Mouse (Mus musculus) CH12.LX (cell line): ENCODE data around the gene Sema7a. TPM values are rescaled to one million over a fixed set of nuclear protein-coding genes. Genes with fewer than 3 reads are reported as not detected.

Experiments used
- DNase-seq: peaks from one replicate; pipeline ENCODE4 v3.0.0-alpha.2; 2013; ENCODE audit errors: extremely low read depth
- H3K27ac ChIP-seq: 2 replicates; pipeline ENCODE4 v1.5.1; 2012; ENCODE audit warnings: low read depth, mild to moderate bottlenecking, control low read depth, moderate library complexity; ENCODE audit not compliant: insufficient read depth
- H3K27me3 ChIP-seq: replicated peaks from 2 replicates; pipeline ENCODE3; 2012; ENCODE audit warnings: inconsistent platforms
- H3K36me3 ChIP-seq, 2 experiments: replicated peaks in 1 of 2; 2 replicates each; pipeline versions ENCODE3 to v1.6.1; 2012; ENCODE audit warnings: inconsistent platforms in 1 of 2, low read length in 1 of 2, mild to moderate bottlenecking in 1 of 2, mixed read lengths in 1 of 2, moderate library complexity in 1 of 2; ENCODE audit not compliant: control insufficient read depth in 1 of 2, insufficient read depth in 1 of 2
- H3K4me1 ChIP-seq, 2 experiments: 2 replicates each; pipeline ENCODE4 v1.6.1; 2012; ENCODE audit warnings: inconsistent platforms in 1 of 2, moderate library complexity in 1 of 2; ENCODE audit not compliant: insufficient read depth in 2 of 2, control insufficient read depth in 1 of 2
- H3K4me2 ChIP-seq: 2 replicates; pipeline ENCODE4 v1.6.1; 2012; ENCODE audit warnings: low read depth, mild to moderate bottlenecking, control low read depth; ENCODE audit not compliant: poor library complexity, insufficient read depth, severe bottlenecking
- H3K4me3 ChIP-seq, 3 experiments: fragments of 150-350 bp in 1 of 3; sonication (generic) in 1 of 3; replicated peaks in 1 of 3; 2 replicates each; pipeline versions ENCODE3 to v1.5.1; 2011 to 2012; ENCODE audit warnings: low read depth in 2 of 3, low read length in 2 of 3, mild to moderate bottlenecking in 2 of 3, moderate library complexity in 2 of 3, control low read depth in 1 of 3, improper control_type of control experiment in 1 of 3, inconsistent platforms in 1 of 3, mixed read lengths in 1 of 3; ENCODE audit not compliant: poor library complexity in 1 of 3
- H3K79me2 ChIP-seq: replicated peaks from 2 replicates; pipeline ENCODE4 v1.6.1; 2012; ENCODE audit warnings: mild to moderate bottlenecking, moderate library complexity; ENCODE audit not compliant: control insufficient read depth, poor library complexity, insufficient read depth, severe bottlenecking; ENCODE audit errors: extremely low read depth
- H3K9ac ChIP-seq: 2 replicates; pipeline ENCODE4 v1.6.1; 2012; ENCODE audit warnings: low read depth, mild to moderate bottlenecking, control low read depth, moderate library complexity; ENCODE audit not compliant: insufficient read depth
- H3K9me3 ChIP-seq: replicated peaks from 2 replicates; pipeline ENCODE3; 2012; ENCODE audit warnings: low read length, inconsistent platforms, mixed read lengths
- ELF1 ChIP-seq: IDR thresholded peaks from 2 replicates; pipeline ENCODE4 v1.6.1; 2014; ENCODE audit warnings: low read depth, mild to moderate bottlenecking, inconsistent platforms, low read length, improper control_type of control experiment
- EP300 ChIP-seq: IDR thresholded peaks from 2 replicates; pipeline ENCODE4 v1.6.1; 2011; ENCODE audit warnings: low read length, improper control_type of control experiment
- JUND ChIP-seq: conservative IDR thresholded peaks from 2 replicates; pipeline ENCODE4 v1.6.1; 2011; ENCODE audit warnings: low read depth, low read length, improper control_type of control experiment
- KAT2A ChIP-seq: IDR thresholded peaks from 2 replicates; pipeline ENCODE4 v1.6.1; 2012; ENCODE audit warnings: low read length, improper control_type of control experiment, inconsistent platforms; ENCODE audit not compliant: insufficient replicate concordance
- MAX ChIP-seq: IDR thresholded peaks from 2 replicates; pipeline ENCODE4 v1.6.1; 2011; ENCODE audit warnings: low read length, improper control_type of control experiment
- MAZ ChIP-seq: IDR thresholded peaks from 2 replicates; pipeline ENCODE4 v1.6.1; 2012; ENCODE audit warnings: low read depth, mild to moderate bottlenecking, inconsistent platforms, low read length, improper control_type of control experiment, moderate library complexity
- MEF2A ChIP-seq: IDR thresholded peaks from 2 replicates; pipeline ENCODE4 v1.6.1; 2014; ENCODE audit warnings: low read depth, mild to moderate bottlenecking, inconsistent platforms, low read length, improper control_type of control experiment, borderline replicate concordance
- NELFE ChIP-seq: IDR thresholded peaks from 2 replicates; pipeline ENCODE4 v1.6.1; 2011; ENCODE audit warnings: low read depth, low read length, improper control_type of control experiment
- PAX5 ChIP-seq: IDR thresholded peaks from 2 replicates; pipeline ENCODE4 v1.6.1; 2012; ENCODE audit warnings: low read length, inconsistent platforms, mixed read lengths
- POLR2AphosphoS2 ChIP-seq: IDR thresholded peaks from 2 replicates; pipeline ENCODE4 v1.6.1; 2011; ENCODE audit warnings: low read depth, low read length, improper control_type of control experiment
- RAD21 ChIP-seq: IDR thresholded peaks from 2 replicates; pipeline ENCODE4 v1.6.1; 2011; ENCODE audit warnings: low read depth, mild to moderate bottlenecking, low read length, improper control_type of control experiment, moderate library complexity
- SIN3A ChIP-seq: IDR thresholded peaks from 2 replicates; pipeline ENCODE4 v1.6.1; 2012; ENCODE audit warnings: low read length, improper control_type of control experiment, inconsistent platforms
- TCF12 ChIP-seq: IDR thresholded peaks from 2 replicates; pipeline ENCODE4 v1.6.1; 2014; ENCODE audit warnings: low read depth, mild to moderate bottlenecking, inconsistent platforms, low read length, improper control_type of control experiment
- UBTF ChIP-seq: IDR thresholded peaks from 2 replicates; pipeline ENCODE4 v1.6.1; 2012; ENCODE audit warnings: low read depth, mild to moderate bottlenecking, inconsistent platforms, low read length, improper control_type of control experiment, moderate library complexity
- USF1 ChIP-seq: IDR thresholded peaks from 2 replicates; pipeline ENCODE4 v1.6.1; 2014; ENCODE audit warnings: low read depth, mild to moderate bottlenecking, inconsistent platforms, low read length, improper control_type of control experiment
- ZMIZ1 ChIP-seq: IDR thresholded peaks from 2 replicates; pipeline ENCODE4 v1.6.1; 2012; ENCODE audit warnings: low read depth, mild to moderate bottlenecking, inconsistent platforms, low read length, improper control_type of control experiment
- dilution Hi-C: fragments of 300-500 bp; cut with MboI; formaldehyde crosslinking; loops from 2 replicates; pipeline ENCODE4 v1.14.3; 2020; ENCODE audit warnings: low sequenced_read_pairs; ENCODE audit not compliant: extremely low pct_unique_long_range_greater_than_20kb, extremely low pct_ligation_motif_present
- in situ Hi-C: fragments of 300-500 bp; cut with MboI; formaldehyde crosslinking; loops from 3 replicates; pipeline ENCODE4 v1.14.3; 2019; ENCODE audit warnings: low sequenced_read_pairs, low pct_ligation_motif_present, low pct_unique_long_range_greater_than_20kb, mixed read lengths
- polyA plus RNA-seq: library from polyadenylated mRNA; unstranded; fragments of >175 nt; gene quantifications from 2 replicates; pipeline ENCODE4 v1.2.1, GENCODE M21; 2012; ENCODE audit warnings: low read depth; ENCODE audit not compliant: insufficient read length
- total RNA-seq, 2 experiments: library from RNA; depleted of rRNA; stranded (reverse); fragments of 300-350 nt in 1 of 2; fragments of >200 nt in 1 of 2; gene quantifications; 2 replicates each; pipeline ENCODE4 v1.2.3; 2012 to 2014

Sema7a gene
- total and polyA plus RNA-seq, 3 experiments: 88.6 to 181 (median 89.4) TPM

DNA sequence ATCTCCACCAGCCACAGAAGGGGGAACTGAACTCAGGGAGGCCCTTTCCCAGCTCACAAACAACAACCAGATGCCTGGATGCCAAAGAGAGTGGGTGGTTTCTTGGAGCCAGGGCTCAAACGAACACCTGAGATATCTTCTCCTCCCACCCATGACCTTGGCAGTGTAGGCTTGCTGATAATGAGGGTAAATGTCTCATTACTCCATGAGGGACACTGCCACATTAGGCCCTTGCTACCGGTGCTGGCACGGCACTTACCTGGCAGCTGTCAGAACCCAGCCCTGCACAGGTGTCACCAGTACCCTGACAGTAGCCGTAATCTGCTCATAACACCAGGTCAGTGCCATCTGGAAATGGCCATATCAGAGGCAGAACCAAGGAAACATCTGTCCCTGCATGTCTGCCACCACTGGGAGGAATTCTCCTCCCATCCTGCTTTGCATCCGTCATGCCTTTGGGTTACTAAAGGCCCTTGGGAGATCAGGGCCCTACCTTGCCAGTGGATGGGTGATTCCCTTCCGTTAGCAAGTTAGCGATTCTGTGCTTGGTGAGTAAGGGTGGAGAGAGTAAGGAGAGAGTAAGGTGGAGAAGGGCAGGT lies 8.5 kb downstream of the Sema7a start (continued):
- peak; percentile 77 for TF ChIP-seq ZMIZ1
- TF ChIP-seq SIN3A: 0 out of 2 replicates have a peak, but pooled peaks have one; percentile 24

DNA sequence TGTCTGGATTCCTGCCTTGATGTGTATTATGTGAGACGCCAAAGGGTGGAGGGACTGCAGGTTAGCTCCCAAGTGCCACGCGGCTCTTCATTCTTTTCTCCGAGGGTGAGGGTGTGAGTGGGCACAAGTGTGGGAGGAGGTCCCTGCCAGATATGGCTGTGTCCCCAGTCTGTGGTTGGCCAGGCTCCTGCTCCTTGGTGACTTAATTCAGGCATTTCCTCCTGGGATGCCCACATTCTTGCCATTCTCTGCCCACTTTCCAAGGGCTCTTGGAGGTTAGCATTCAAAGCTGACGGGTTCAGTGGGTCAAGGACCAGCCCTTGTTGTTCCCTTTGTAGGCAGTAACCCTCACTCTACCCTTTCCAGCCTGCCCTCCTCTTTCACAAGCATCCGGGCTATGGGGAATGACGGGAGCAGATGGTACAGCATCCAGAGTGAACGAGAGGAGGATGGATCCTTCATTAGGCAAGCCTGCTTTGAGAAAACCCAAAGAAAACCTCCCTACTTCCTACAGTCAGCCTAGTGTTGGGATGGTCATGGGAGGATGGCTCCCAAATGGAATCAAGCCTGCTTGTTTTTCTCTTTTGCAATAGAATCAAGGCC lies 9.3 kb downstream of the Sema7a start:
- peaks cover 42 to 85% of the 10 kb centered on the region in 2 experiments for H3K4me1 ChIP-seq
- peaks cover 70 to 96% of the 10 kb centered on the region in 2 experiments for H3K36me3 ChIP-seq
- dilution Hi-C loops (no loop called here), in situ Hi-C loops (no loop called here)
- peak overlapping the region; percentile 52 to 64 (median 60) for H3K4me3 ChIP-seq
- DNase-seq: no peak
- H3K4me2 ChIP-seq: peak overlapping the region; percentile 95
- H3K27ac ChIP-seq: peak overlapping the region; percentile 96
- no peaks in the 10 kb centered on the region for H3K9me3 ChIP-seq
- peak overlapping the region; percentile 89; the same call in 1 of the 2 replicates for H3K9ac ChIP-seq
- peaks cover 100% of the 10 kb centered on the region for H3K79me2 ChIP-seq
- TF ChIP-seq NELFE (no peak), TCF12 (peak; percentile 17; the same call in 1 of the 2 replicates), UBTF (peak; percentile 31; the same call in 1 of the 2 replicates), MAZ (no peak), POLR2AphosphoS2 (peak; percentile 41; the same call in 1 of the 2 replicates)
- no peaks in the 10 kb centered on the region for H3K27me3 ChIP-seq

GRCm38 (mm10) chr9:57949879-57950278 lies 10.0 kb downstream of the Sema7a start:
- no peak for DNase-seq
- no peak for TF ChIP-seq RAD21
- TF ChIP-seq KAT2A: no peak
- TF ChIP-seq UBTF: 0 out of 2 replicates have a peak, but pooled peaks have one; percentile 23
- TF ChIP-seq ELF1: no peak
- no peak for TF ChIP-seq MAX
- TF ChIP-seq ZMIZ1: 0 out of 2 replicates have a peak, but pooled peaks have one; percentile 47
- TF ChIP-seq JUND: no peak
- 0 out of 2 replicates have a peak, but pooled peaks have one; percentile 21 for TF ChIP-seq TCF12
- TF ChIP-seq MEF2A: peak; percentile 26; the same call in 1 of the 2 replicates
- TF ChIP-seq PAX5: no peak
- no peak for TF ChIP-seq USF1
- no peak for TF ChIP-seq EP300
- H3K4me2 ChIP-seq: peak overlapping the region; percentile 95
- H3K9me3 ChIP-seq: no peaks in the 10 kb centered on the region
- peaks cover 100% of the 10 kb centered on the region for H3K79me2 ChIP-seq
- peaks cover 69 to 97% of the 10 kb centered on the region in 2 experiments for H3K36me3 ChIP-seq
- dilution Hi-C loops (no loop called here), in situ Hi-C loops (no loop called here)
- H3K27ac ChIP-seq: peak overlapping the region; percentile 96
- H3K9ac ChIP-seq: peak overlapping the region; percentile 89
- H3K27me3 ChIP-seq: no peaks in the 10 kb centered on the region
- H3K4me3 ChIP-seq: peak overlapping the region; percentile 52 to 64 (median 60)
- H3K4me1 ChIP-seq: peaks cover 47 to 87% of the 10 kb centered on the region in 2 experiments
